Mouse (Mus musculus): Measurements from ENCODE around the gene Vmn1r42. TPM values are rescaled to one million over a fixed set of nuclear protein-coding genes. Genes with fewer than 3 reads are reported as not detected.

Vmn1r42 gene
- polyA plus RNA-seq, 1 experiment from 2014 or later: not detected

DNA sequence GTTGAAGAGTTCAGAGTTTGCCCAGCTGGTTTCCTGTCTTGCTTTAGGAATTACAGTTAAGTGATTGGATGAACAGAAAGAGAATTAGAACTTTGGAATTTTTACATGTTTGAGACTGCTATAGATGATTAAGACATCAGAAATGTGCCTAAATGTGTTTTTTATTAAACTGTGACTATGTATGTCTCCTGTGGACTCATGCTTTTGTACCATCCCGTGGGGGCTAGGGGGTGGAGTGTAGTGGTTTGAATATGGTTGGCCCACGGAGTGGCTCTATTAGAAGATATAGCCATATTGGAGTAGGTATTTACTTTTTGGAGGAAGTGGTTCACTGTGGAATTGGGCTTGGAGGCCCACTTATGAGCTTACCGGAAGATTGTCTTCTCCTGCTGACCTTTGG lies 18.7 kb downstream of the Vmn1r42 start:
- Histone ChIP-seq H3K27me3 (replicated peaks; ENCODE audit: control insufficient read depth, insufficient read depth, low read length) (no peaks in the 10 kb centered on the region), H3K9me3 (replicated peaks; ENCODE audit: control insufficient read depth, low read length) (no peaks in the 10 kb centered on the region), H3K9ac (ENCODE audit: low read length) (no peak overlapping the region), H3K36me3 (ENCODE audit: control insufficient read depth, insufficient read depth, low read length) (no peaks in the 10 kb centered on the region), H3K27ac (ENCODE audit: low read depth, low read length) (no peak overlapping the region), H3K4me3 (ENCODE audit: low read depth, low read length) (no peak overlapping the region), H3K4me2 (ENCODE audit: low read length) (no peak overlapping the region), H3K4me1 (ENCODE audit: control insufficient read depth, insufficient read depth, low read length) (no peaks in the 10 kb centered on the region)
- WGBS: 76% methylated on average over 3 of the region's 3 CpGs
- ATAC-seq (no peak), DNase-seq (ENCODE audit: low spot score) (no peak)

Other genes with a start within 250 kb of the Vmn1r42 start
- 11.9 and 12.1 TPM in 2 replicates for gene Txnrd3, start 232.4 kb downstream of the Vmn1r42 start, polyA plus RNA-seq (2014; fragmentation: Nextera tagmentation; extraction: Ambion mirVana)
- not detected in 2 replicates for gene Vmn1r40, start 168.9 kb downstream of the Vmn1r42 start, polyA plus RNA-seq (2014; fragmentation: Nextera tagmentation; extraction: Ambion mirVana)
- not detected in 2 replicates for gene Vmn1r41, start 135.6 kb downstream of the Vmn1r42 start, polyA plus RNA-seq (2014; fragmentation: Nextera tagmentation; extraction: Ambion mirVana)
- not detected in 2 replicates for gene Vmn1r43, start within 50 bp of the Vmn1r42 start, polyA plus RNA-seq (2014; fragmentation: Nextera tagmentation; extraction: Ambion mirVana)
- gene Vmn1r44, start 7.2 kb upstream of the Vmn1r42 start, polyA plus RNA-seq (2014; fragmentation: Nextera tagmentation; extraction: Ambion mirVana): not detected in 2 replicates
- not detected in 2 replicates for gene Vmn1r45, start 64.2 kb upstream of the Vmn1r42 start, polyA plus RNA-seq (2014; fragmentation: Nextera tagmentation; extraction: Ambion mirVana)
- gene Vmn1r46, start 92.9 kb upstream of the Vmn1r42 start, polyA plus RNA-seq (2014; fragmentation: Nextera tagmentation; extraction: Ambion mirVana): not detected in 2 replicates
- not detected in 2 replicates for gene Vmn1r47, start 139.7 kb upstream of the Vmn1r42 start, polyA plus RNA-seq (2014; fragmentation: Nextera tagmentation; extraction: Ambion mirVana)
- not detected in 2 replicates for gene Vmn1r48, start 160.4 kb upstream of the Vmn1r42 start, polyA plus RNA-seq (2014; fragmentation: Nextera tagmentation; extraction: Ambion mirVana)
- gene Vmn1r49, start 202.1 kb upstream of the Vmn1r42 start, polyA plus RNA-seq (2014; fragmentation: Nextera tagmentation; extraction: Ambion mirVana): not detected in 2 replicates
- gene Vmn1r50, start 225.0 kb upstream of the Vmn1r42 start, polyA plus RNA-seq (2014; fragmentation: Nextera tagmentation; extraction: Ambion mirVana): not detected in 2 replicates
- gene Vmn1r51, start 246.2 kb upstream of the Vmn1r42 start, polyA plus RNA-seq (2014; fragmentation: Nextera tagmentation; extraction: Ambion mirVana): not detected in 2 replicates

Data from forebrain, embryonic 14.5 days (tissue).